Mouse (Mus musculus) ES-Bruce4 (cell line): ENCODE results near the gene Slc5a4b. TPM values are rescaled to one million over a fixed set of nuclear protein-coding genes. Genes with fewer than 3 reads are reported as not detected.
A peak's percentile ranks its signal among the peaks of the same experiment; 100 is the strongest.

Experiments
- H3K27ac ChIP-seq: 2 replicates; pipeline ENCODE4 v1.5.1; 2012; ENCODE audit warnings: low read length, inconsistent platforms; ENCODE audit not compliant: insufficient read depth
- H3K27me3 ChIP-seq: 2 replicates; pipeline ENCODE4 v1.6.1; 2012; ENCODE audit warnings: mild to moderate bottlenecking, low read length, inconsistent platforms; ENCODE audit not compliant: control insufficient read depth, poor library complexity, insufficient read depth, severe bottlenecking
- H3K36me3 ChIP-seq: 2 replicates; pipeline ENCODE4 v1.6.1; 2012; ENCODE audit warnings: inconsistent platforms, mild to moderate bottlenecking, low read length, moderate library complexity; ENCODE audit not compliant: control insufficient read depth, poor library complexity, insufficient read depth, severe bottlenecking
- H3K4me1 ChIP-seq: one replicate; pipeline ENCODE4 v1.8.1; 2011; ENCODE audit warnings: low read length; ENCODE audit not compliant: control insufficient read depth, insufficient read depth
- H3K4me3 ChIP-seq: 2 replicates; pipeline ENCODE4 v1.5.1; 2011; ENCODE audit warnings: low read depth, mild to moderate bottlenecking, low read length
- H3K9ac ChIP-seq: 2 replicates; pipeline ENCODE4 v1.6.1; 2012; ENCODE audit warnings: low read depth, mild to moderate bottlenecking, inconsistent platforms; ENCODE audit not compliant: poor library complexity, severe bottlenecking
- H3K9me3 ChIP-seq: replicated peaks from 2 replicates; pipeline ENCODE4 v1.6.1; 2012; ENCODE audit warnings: mild to moderate bottlenecking, low read length, inconsistent platforms; ENCODE audit not compliant: control insufficient read depth, poor library complexity, insufficient read depth, severe bottlenecking
- CTCF ChIP-seq: IDR thresholded peaks from one replicate; pipeline ENCODE4 v1.8.1; 2011; ENCODE audit warnings: low read depth, low read length
- EP300 ChIP-seq: IDR thresholded peaks from 2 replicates; pipeline ENCODE4 v1.6.1; 2011; ENCODE audit warnings: low read depth, low read length; ENCODE audit not compliant: insufficient read depth
- POLR2A ChIP-seq: IDR thresholded peaks from one replicate; pipeline ENCODE4 v1.8.1; 2011; ENCODE audit warnings: low read length; ENCODE audit not compliant: insufficient read depth
- polyA plus RNA-seq: library from polyadenylated mRNA; stranded (reverse); fragments of >200 nt; gene quantifications from 2 replicates; pipeline ENCODE4 v1.2.4, GENCODE M21; 2011; ENCODE audit warnings: low read depth; ENCODE audit not compliant: missing spikeins, insufficient read depth, insufficient read length

Gene Slc5a4b
- polyA plus RNA-seq, 1 experiment = not detected

DNA sequence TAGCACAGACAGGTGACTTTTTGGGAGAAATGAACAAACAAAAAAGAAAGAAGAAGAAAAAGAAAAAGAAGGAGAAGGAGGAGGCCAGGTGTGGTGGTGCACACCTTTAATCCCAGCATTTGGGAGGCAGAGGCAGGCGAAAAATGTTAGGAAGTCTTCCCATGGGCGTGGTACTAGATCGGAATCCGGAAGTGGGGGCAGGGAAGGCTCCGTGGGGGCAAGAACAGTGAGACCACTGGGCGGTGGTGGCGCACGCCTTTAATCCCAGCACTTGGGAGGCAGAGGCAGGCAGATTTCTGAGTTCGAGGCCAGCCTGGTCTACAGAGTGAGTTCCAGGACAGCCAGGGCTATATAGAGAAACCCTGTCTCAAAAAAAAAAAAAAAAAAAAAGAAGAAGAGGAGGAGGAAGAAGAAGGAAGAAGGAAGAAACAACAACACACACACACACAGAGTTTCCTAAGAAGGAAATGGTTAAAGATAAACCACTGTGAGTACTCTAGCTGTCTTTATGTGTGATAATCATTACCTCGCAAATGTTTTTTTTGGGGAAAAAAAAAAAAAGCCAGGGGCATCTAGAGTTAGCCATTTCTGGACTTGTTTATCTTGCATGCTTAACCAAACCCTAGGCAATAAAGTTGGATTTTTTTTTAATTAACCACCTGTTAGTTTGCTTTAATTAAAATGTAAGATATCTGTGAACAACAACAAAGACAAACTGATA is 85.1 kb downstream of the Slc5a4b start:
- Histone ChIP-seq H3K27ac (peak overlapping the region; percentile 85), H3K9ac (no peak overlapping the region), H3K9me3 (peaks cover 14% of the 10 kb centered on the region), H3K27me3 (no peaks in the 10 kb centered on the region), H3K36me3 (no peaks in the 10 kb centered on the region), H3K4me1 (peaks cover 1% of the 10 kb centered on the region), H3K4me3 (no peak overlapping the region)
- TF ChIP-seq POLR2A = no peak
- peak; percentile 60; the same call in 1 of the 2 replicates for TF ChIP-seq EP300

DNA sequence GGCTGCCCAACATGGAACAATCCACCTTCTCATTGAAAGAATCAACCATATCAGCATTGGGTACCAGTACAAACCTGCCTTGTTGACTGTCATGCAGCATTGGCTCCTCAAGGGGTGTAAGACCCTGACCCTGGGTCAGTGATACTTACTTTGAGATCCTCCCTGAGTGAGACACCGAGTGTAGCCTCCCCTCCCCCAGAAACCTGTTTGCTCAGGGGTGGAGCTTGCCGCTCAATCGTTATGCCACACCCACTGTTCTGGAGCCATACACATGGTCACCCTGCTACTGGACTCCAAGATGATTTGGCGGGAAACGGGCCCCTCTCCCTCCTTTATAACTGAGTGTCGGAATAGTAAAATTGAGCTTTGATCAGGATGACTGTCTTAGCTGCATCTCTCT is 86.8 kb downstream of the Slc5a4b start:
- Histone ChIP-seq H3K9ac (no peak overlapping the region), H3K27me3 (no peaks in the 10 kb centered on the region), H3K4me3 (no peak overlapping the region), H3K36me3 (no peaks in the 10 kb centered on the region), H3K4me1 (no peaks in the 10 kb centered on the region), H3K9me3 (peaks cover 14% of the 10 kb centered on the region), H3K27ac (peak overlapping the region; percentile 85; the same call in 1 of the 2 replicates)
- no peak for TF ChIP-seq POLR2A
- no peak for TF ChIP-seq CTCF
- TF ChIP-seq EP300 = peak; percentile 69; the same call in 1 of the 2 replicates

DNA sequence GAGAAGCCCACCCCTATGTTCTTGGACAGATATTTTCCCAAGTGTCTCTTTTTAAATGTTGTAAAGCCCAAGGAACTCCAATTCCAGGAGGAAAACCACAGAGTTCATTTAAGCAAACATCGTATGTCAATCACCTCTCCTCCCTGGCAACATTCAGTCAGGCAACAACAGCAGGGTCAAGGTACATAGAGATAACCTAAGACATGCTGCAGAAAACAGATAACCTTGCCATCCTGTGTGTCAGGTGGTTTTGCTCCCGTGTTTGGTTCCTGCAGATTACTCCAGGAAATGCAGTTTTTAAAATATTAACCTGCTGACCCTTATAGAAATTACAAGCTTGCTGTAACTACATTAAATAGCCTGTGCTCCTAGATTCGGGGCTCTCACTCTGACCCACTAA is 89.0 kb downstream of the Slc5a4b start:
- H3K9me3 ChIP-seq = peaks cover 14% of the 10 kb centered on the region
- no peak overlapping the region for H3K27ac ChIP-seq
- no peaks in the 10 kb centered on the region for H3K4me1 ChIP-seq
- H3K27me3 ChIP-seq = no peaks in the 10 kb centered on the region
- no peak overlapping the region for H3K4me3 ChIP-seq
- H3K9ac ChIP-seq = no peak overlapping the region
- TF ChIP-seq CTCF (no peak), EP300 (no peak), POLR2A (no peak)
- no peaks in the 10 kb centered on the region for H3K36me3 ChIP-seq

DNA sequence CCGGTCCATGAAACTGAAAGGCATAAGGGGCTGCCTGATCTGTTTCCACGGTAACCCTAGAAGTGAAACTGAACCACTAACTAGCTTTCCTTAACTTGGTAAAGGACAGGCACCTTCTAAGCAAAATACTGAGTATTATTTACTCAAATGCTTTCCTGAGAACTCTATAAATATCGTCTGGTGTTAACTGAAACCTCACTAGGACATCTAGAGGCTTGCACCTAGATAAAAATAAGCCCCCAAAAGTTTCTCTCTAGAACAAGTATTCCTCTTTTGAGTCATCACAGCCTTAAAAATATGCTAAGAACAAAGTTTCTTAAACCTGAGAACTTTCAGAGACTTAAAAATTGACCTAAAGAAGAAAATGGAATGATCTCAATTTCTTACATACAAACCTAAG is 93.9 kb downstream of the Slc5a4b start:
- H3K9me3 ChIP-seq = peaks cover 3% of the 10 kb centered on the region
- H3K9ac ChIP-seq = no peak overlapping the region
- TF ChIP-seq EP300 (no peak), CTCF (no peak), POLR2A (no peak)
- H3K4me3 ChIP-seq = no peak overlapping the region
- H3K4me1 ChIP-seq = no peaks in the 10 kb centered on the region
- no peaks in the 10 kb centered on the region for H3K36me3 ChIP-seq
- H3K27ac ChIP-seq = no peak overlapping the region
- H3K27me3 ChIP-seq = no peaks in the 10 kb centered on the region

DNA sequence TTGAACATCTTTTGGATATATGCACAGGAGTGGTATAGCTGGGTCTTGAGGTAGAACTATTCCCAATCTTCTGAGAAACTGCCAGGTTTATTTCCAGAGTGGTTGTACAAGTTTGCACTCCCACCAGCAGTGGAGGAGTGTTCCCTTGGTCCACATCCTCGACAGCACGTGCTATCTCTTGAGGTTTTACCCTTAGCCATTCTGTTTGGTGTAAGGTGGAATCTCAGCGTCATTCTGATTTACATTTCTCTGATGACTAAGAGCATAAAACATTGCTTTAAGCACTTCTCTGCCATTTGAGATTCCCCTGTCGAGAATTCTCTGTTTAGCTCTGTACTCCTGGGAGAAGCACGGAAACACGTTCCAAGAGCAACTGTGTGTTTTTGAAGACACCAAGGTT is 97.8 kb downstream of the Slc5a4b start:
- no peak overlapping the region for H3K9ac ChIP-seq
- H3K27ac ChIP-seq = no peak overlapping the region
- no peak overlapping the region for H3K4me3 ChIP-seq
- no peaks in the 10 kb centered on the region for H3K4me1 ChIP-seq
- H3K36me3 ChIP-seq = no peaks in the 10 kb centered on the region
- TF ChIP-seq CTCF (no peak), POLR2A (no peak), EP300 (no peak)
- no peaks in the 10 kb centered on the region; the same call in 1 of the 2 replicates for H3K9me3 ChIP-seq
- H3K27me3 ChIP-seq = no peaks in the 10 kb centered on the region

DNA sequence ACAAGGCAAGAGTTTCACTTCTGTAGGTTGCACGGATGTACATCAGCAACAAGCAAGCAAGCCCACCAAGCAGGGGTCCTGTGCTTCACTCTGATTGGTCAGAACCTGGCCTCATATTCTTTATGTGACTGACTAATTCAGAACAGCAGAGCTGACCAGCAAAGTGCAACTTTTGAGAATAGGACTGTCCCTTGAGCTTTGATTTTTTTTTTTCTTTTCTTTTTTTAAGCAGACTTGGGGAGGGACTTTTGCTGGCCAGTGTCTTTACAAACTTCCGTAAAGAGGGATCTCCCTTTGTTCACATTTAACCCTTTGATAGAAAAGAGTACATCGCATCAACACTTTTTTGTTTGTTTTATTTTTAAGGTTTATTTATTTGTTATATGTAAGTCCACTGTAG is 100.9 kb downstream of the Slc5a4b start:
- Histone ChIP-seq H3K4me3 (no peak overlapping the region), H3K27ac (no peak overlapping the region), H3K9me3 (no peaks in the 10 kb centered on the region), H3K27me3 (no peaks in the 10 kb centered on the region), H3K4me1 (no peaks in the 10 kb centered on the region), H3K36me3 (no peaks in the 10 kb centered on the region), H3K9ac (no peak overlapping the region)
- TF ChIP-seq POLR2A = no peak
- no peak for TF ChIP-seq CTCF
- TF ChIP-seq EP300 = no peak

Other genes with a start within 250 kb of the Slc5a4b start
- gene Derl3, start 217.5 kb downstream of the Slc5a4b start, polyA plus RNA-seq = 9.6 and 13.8 TPM in 2 replicates
- gene Smarcb1, start 189.3 kb downstream of the Slc5a4b start, polyA plus RNA-seq = 71.1 and 79.6 TPM in 2 replicates
- gene Chchd10, start 177.8 kb downstream of the Slc5a4b start, polyA plus RNA-seq = 405 and 450 TPM in 2 replicates
- 23.1 and 27.9 TPM in 2 replicates for gene Mmp11, start 174.5 kb downstream of the Slc5a4b start, polyA plus RNA-seq
- gene Gm867, start 170.3 kb downstream of the Slc5a4b start, polyA plus RNA-seq = 0.66 and 0.91 TPM in 2 replicates
- 1.2 TPM in 1 of 2 replicates, not detected in the other for gene Vpreb3, start 167.9 kb downstream of the Slc5a4b start, polyA plus RNA-seq
- 0.38 and 0.43 TPM in 2 replicates for gene Gm5134, start 156.4 kb downstream of the Slc5a4b start, polyA plus RNA-seq
- 59.7 and 63.2 TPM in 2 replicates for gene Zfp280b, start 78.3 kb downstream of the Slc5a4b start, polyA plus RNA-seq
- not detected in 2 replicates for gene Slc5a4a, start 36.5 kb upstream of the Slc5a4b start, polyA plus RNA-seq
- 22.5 and 28.6 TPM in 2 replicates for gene Prmt2, start 126.9 kb upstream of the Slc5a4b start, polyA plus RNA-seq
- gene S100b, start 142.9 kb upstream of the Slc5a4b start, polyA plus RNA-seq = not detected in 2 replicates
- 10.4 and 12.5 TPM in 2 replicates for gene Dip2a, start 234.3 kb upstream of the Slc5a4b start, polyA plus RNA-seq